Mouse (Mus musculus) midbrain, embryonic 16.5 days (tissue): Measurements from ENCODE around the gene Fbp2. TPM values are rescaled to one million over a fixed set of nuclear protein-coding genes. Genes with fewer than 3 reads are reported as not detected.

ENCODE experiments used
- ATAC-seq: fragments of 200-750 bp; cut with Nextera tagmentation; 2 replicates; pipeline ENCODE4 v1.8.0; 2017; ENCODE audit warnings: moderate TSS enrichment
- H3K27ac ChIP-seq: fragments of 300-500 bp; sonication (generic); 2 replicates; pipeline ENCODE4 v1.5.1; 2014; ENCODE audit warnings: mild to moderate bottlenecking, low read length, mixed read lengths
- H3K27me3 ChIP-seq: fragments of 300-500 bp; sonication (generic); 2 replicates; pipeline ENCODE4 v1.6.1; 2014; ENCODE audit warnings: low read depth, low read length, mixed read lengths; ENCODE audit not compliant: control insufficient read depth, insufficient read depth
- H3K36me3 ChIP-seq: fragments of 300-500 bp; sonication (generic); 2 replicates; pipeline ENCODE4 v1.6.1; 2014; ENCODE audit warnings: mild to moderate bottlenecking, low read length, moderate library complexity, mixed read lengths; ENCODE audit not compliant: control insufficient read depth, insufficient read depth
- H3K4me1 ChIP-seq: fragments of 300-500 bp; sonication (generic); 2 replicates; pipeline ENCODE4 v1.6.1; 2014; ENCODE audit warnings: mild to moderate bottlenecking, low read length, mixed read lengths; ENCODE audit not compliant: control insufficient read depth, insufficient read depth
- H3K4me2 ChIP-seq: fragments of 300-500 bp; sonication (generic); 2 replicates; pipeline ENCODE4 v1.6.1; 2014; ENCODE audit warnings: mild to moderate bottlenecking, low read length, mixed read lengths
- H3K4me3 ChIP-seq: fragments of 300-500 bp; sonication (generic); 2 replicates; pipeline ENCODE4 v1.5.1; 2014; ENCODE audit warnings: low read depth, mild to moderate bottlenecking, low read length, moderate library complexity, mixed read lengths
- H3K9ac ChIP-seq: fragments of 300-500 bp; sonication (generic); 2 replicates; pipeline ENCODE4 v1.6.1; 2014; ENCODE audit warnings: low read depth, low read length, mixed read lengths
- H3K9me3 ChIP-seq: fragments of 300-500 bp; sonication (generic); replicated peaks from 2 replicates; pipeline ENCODE4 v1.6.1; 2014; ENCODE audit warnings: mild to moderate bottlenecking, low read length, mixed read lengths; ENCODE audit not compliant: control insufficient read depth, poor library complexity, severe bottlenecking
- WGBS: fragments of 180-500 bp; shearing (Covaris S2); extraction: QIAGEN DNeasy Blood & Tissue Kit; methylation state at CpG from one replicate; pipeline ENCODE4 v1.1.7; 2014; 5-methylcytosine and 5-hydroxymethylcytosine counted together
- polyA plus RNA-seq: library from polyadenylated mRNA; unstranded; fragments of >200 nt; fragmentation: Nextera tagmentation; extraction: Ambion mirVana; gene quantifications from 2 replicates; pipeline ENCODE4 v1.2.1, GENCODE M21; 2015

Fbp2 gene
- polyA plus RNA-seq, 1 experiment from 2014 or later: 1.2 TPM

DNA sequence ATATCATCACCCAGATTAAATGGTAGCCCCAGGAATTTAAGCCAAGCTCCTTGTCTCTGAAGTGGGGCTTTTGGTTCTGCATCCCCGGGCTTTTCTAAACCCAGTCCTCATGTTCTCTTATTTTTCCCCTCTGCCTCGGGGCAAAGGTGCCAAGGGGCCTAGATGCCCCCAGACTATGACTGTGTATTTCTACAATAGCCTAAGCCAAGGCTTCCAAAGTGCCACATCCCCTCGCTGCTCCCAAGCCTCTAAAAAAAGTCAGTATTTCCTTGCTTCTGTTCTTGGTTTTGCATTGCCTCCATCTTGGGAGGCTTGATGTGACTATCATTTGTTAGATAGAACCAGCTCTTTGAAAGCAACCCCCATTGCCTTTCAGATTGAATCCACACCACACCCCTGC is 26.3 kb upstream of the Fbp2 start:
- Histone ChIP-seq H3K27me3 (peaks cover 16% of the 10 kb centered on the region), H3K36me3 (no peaks in the 10 kb centered on the region), H3K4me1 (peaks cover 3% of the 10 kb centered on the region; the same call in 1 of the 2 replicates), H3K9me3 (no peaks in the 10 kb centered on the region), H3K9ac (no peak overlapping the region), H3K4me2 (no peak overlapping the region), H3K4me3 (no peak overlapping the region), H3K27ac (no peak overlapping the region)
- WGBS: 79% methylated on average over 3 of the region's 3 CpGs
- no peak for ATAC-seq

GRCm38 (mm10) chr13:62883925-62884324 is 25.7 kb upstream of the Fbp2 start:
- peaks cover 3% of the 10 kb centered on the region; the same call in 1 of the 2 replicates for H3K4me1 ChIP-seq
- no peaks in the 10 kb centered on the region for H3K36me3 ChIP-seq
- H3K4me2 ChIP-seq: no peak overlapping the region
- no peak overlapping the region for H3K4me3 ChIP-seq
- H3K9me3 ChIP-seq: no peaks in the 10 kb centered on the region
- no peak overlapping the region for H3K27ac ChIP-seq
- H3K27me3 ChIP-seq: peaks cover 14% of the 10 kb centered on the region
- H3K9ac ChIP-seq: no peak overlapping the region
- WGBS: 92% methylated on average over 9 of the region's 9 CpGs
- ATAC-seq: no peak

DNA sequence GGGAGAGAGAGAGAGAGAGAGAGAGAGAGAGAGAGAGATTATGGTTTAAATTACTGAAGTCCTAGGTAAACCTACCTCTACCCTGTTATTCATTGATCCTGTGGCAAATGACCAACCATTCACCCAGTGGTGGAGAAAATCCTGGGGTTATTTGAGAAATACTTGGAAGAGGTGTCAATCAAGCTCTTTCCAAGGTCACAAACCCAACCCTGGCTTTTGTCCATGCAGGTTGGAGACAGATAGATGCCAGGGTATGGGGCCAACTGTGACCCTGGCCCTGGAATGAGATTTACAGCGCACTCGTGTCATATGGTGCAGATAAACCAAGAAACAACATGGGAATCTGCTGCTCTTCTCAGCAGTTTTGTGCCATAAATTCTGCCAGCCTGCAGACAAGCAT is 25.2 kb upstream of the Fbp2 start:
- no peak overlapping the region for H3K4me2 ChIP-seq
- ATAC-seq: no peak
- WGBS: 80% methylated on average over 2 of the region's 2 CpGs
- H3K36me3 ChIP-seq: no peaks in the 10 kb centered on the region
- H3K4me1 ChIP-seq: peaks cover 3% of the 10 kb centered on the region; the same call in 1 of the 2 replicates
- peaks cover 14% of the 10 kb centered on the region for H3K27me3 ChIP-seq
- H3K9me3 ChIP-seq: no peaks in the 10 kb centered on the region
- H3K4me3 ChIP-seq: no peak overlapping the region
- H3K9ac ChIP-seq: no peak overlapping the region
- H3K27ac ChIP-seq: no peak overlapping the region

- Histone ChIP-seq H3K4me1 (no peaks in the 10 kb centered on the region; the same call in 1 of the 2 replicates), H3K4me2 (no peak overlapping the region), H3K36me3 (no peaks in the 10 kb centered on the region), H3K27me3 (peaks cover 8% of the 10 kb centered on the region), H3K4me3 (no peak overlapping the region), H3K27ac (no peak overlapping the region), H3K9me3 (no peaks in the 10 kb centered on the region), H3K9ac (no peak overlapping the region)
- 82% methylated on average over 5 of the region's 5 CpGs for WGBS
- ATAC-seq: no peak
Observed at GRCm38 (mm10) chr13:62882856-62883255, 24.6 kb upstream of the Fbp2 start.

GRCm38 (mm10) chr13:62881336-62881735 is 23.1 kb upstream of the Fbp2 start:
- H3K36me3 ChIP-seq: no peaks in the 10 kb centered on the region

DNA sequence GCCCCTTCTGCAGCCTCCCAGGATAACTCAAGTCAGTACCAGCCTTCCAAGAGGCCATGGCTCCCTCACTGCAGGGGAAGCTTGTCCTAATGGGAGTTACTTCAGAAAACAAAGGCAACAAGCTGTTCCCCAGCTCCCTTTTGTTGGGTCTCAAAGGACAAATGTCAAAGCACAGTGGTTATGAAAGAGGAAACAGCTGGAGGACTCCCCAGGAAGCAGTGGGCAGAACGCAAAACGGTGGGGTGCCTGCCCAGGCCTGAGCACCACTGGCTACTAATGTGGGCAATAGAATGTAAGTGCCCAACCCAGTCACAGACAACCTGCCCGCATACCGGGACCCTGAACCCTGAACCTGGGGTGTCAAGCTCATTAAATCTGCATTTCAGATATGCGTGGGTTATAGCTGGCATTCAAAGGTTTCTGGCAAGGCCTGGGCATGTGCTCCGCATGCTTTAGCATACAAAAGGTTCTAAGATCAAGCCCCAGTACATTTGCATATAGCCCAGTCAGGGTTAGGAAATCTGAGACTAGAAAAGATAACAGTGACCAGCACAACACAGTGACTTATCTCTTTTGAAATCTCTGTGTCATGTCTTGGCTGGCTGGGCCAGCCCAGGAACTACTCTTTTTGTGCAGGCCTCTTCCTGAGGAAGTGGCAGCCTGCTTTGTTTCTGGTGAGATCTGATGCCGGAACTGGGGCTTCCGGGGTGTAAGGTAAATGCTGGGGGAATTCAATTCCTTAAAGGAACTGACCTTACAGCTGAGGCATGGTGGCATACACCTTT is 21.8 kb upstream of the Fbp2 start:
- H3K4me1 ChIP-seq: no peaks in the 10 kb centered on the region
- no peaks in the 10 kb centered on the region for H3K27me3 ChIP-seq
- H3K27ac ChIP-seq: no peak overlapping the region
- no peaks in the 10 kb centered on the region for H3K36me3 ChIP-seq
- 32% methylated on average over 8 of the region's 8 CpGs for WGBS
- H3K9ac ChIP-seq: no peak overlapping the region
- H3K4me2 ChIP-seq: no peak overlapping the region
- H3K9me3 ChIP-seq: no peaks in the 10 kb centered on the region
- ATAC-seq: no peak
- H3K4me3 ChIP-seq: no peak overlapping the region

More at GRCm38 (mm10) chr13:62881336-62881735, 23.1 kb upstream of the Fbp2 start:
- Histone ChIP-seq H3K4me1 (no peaks in the 10 kb centered on the region), H3K4me3 (no peak overlapping the region), H3K27ac (no peak overlapping the region), H3K9ac (no peak overlapping the region), H3K4me2 (no peak overlapping the region), H3K9me3 (no peaks in the 10 kb centered on the region), H3K27me3 (no peaks in the 10 kb centered on the region)
- ATAC-seq: no peak
- 84% methylated on average over 9 of the region's 9 CpGs for WGBS

DNA sequence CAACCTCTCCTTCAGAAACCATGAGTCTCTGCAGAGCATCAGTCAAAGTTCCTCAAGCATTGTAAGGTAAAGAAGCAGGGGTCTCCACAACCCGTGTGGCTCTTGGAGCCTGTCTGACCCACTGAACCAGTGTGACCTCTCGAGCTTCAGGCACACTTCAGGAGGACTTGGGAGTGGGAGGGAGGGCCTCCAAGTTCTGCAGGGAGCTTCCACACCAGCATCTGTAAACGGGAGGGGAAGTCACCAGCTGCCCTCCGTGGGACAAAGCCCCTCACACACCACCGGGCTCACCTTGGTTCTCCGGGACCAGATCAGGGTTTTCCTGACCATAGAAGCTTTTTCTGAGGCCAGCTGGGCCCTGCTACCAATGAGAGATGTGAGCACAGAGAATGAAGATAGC is 21.2 kb upstream of the Fbp2 start:
- Histone ChIP-seq H3K27me3 (no peaks in the 10 kb centered on the region), H3K9ac (no peak overlapping the region)
- WGBS: 40% methylated on average over 6 of the region's 6 CpGs

DNA sequence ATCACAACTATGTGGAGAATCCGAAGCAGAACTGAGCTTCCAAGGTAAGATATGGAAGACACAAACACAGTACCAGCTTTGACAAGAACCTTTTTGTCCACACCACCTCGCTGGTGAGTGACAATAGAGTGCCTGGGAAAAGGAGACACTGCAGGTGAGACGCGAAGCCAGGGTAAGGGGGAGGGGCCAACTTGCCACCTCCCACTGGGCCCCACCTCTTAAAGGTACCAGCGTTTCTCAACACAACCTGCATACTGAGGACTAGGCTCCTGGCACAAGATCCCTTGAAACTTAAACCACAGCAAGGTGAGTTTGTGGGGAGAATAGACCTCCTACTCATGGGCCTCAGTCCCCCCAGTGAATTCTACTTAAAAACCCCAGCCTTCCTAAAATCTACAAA is 19.0 kb upstream of the Fbp2 start:
- no peak overlapping the region for H3K4me3 ChIP-seq
- H3K9ac ChIP-seq: no peak overlapping the region
- H3K9me3 ChIP-seq: no peaks in the 10 kb centered on the region
- WGBS: 16% methylated on average over 5 of the region's 5 CpGs
- no peaks in the 10 kb centered on the region for H3K36me3 ChIP-seq
- H3K27ac ChIP-seq: no peak overlapping the region
- no peaks in the 10 kb centered on the region for H3K4me1 ChIP-seq
- no peak for ATAC-seq
- no peaks in the 10 kb centered on the region for H3K27me3 ChIP-seq
- H3K4me2 ChIP-seq: no peak overlapping the region

More for the DNA sequence above, 21.2 kb upstream of the Fbp2 start:
- Histone ChIP-seq H3K4me1 (no peaks in the 10 kb centered on the region), H3K27ac (no peak overlapping the region), H3K36me3 (no peaks in the 10 kb centered on the region), H3K9me3 (no peaks in the 10 kb centered on the region), H3K4me3 (no peak overlapping the region), H3K4me2 (no peak overlapping the region)
- no peak for ATAC-seq

GRCm38 (mm10) chr13:62876111-62876510 is 17.9 kb upstream of the Fbp2 start:
- H3K36me3 ChIP-seq: no peaks in the 10 kb centered on the region
- ATAC-seq: no peak

More at GRCm38 (mm10) chr13:62876111-62876510, 17.9 kb upstream of the Fbp2 start:
- H3K27ac ChIP-seq: no peak overlapping the region
- no peaks in the 10 kb centered on the region for H3K4me1 ChIP-seq
- 82% methylated on average over 1 of the region's 1 CpGs for WGBS
- H3K27me3 ChIP-seq: no peaks in the 10 kb centered on the region
- H3K4me2 ChIP-seq: no peak overlapping the region
- no peaks in the 10 kb centered on the region for H3K9me3 ChIP-seq
- no peak overlapping the region for H3K9ac ChIP-seq
- H3K4me3 ChIP-seq: no peak overlapping the region
